Mouse (Mus musculus): ENCODE results near the gene Ppp2r5d. TPM values are rescaled to one million over a fixed set of nuclear protein-coding genes. Genes with fewer than 3 reads are reported as not detected.

Ppp2r5d gene
- polyA plus RNA-seq, 1 experiment from 2014 or later: 100 TPM

- H3K9me3 ChIP-seq: no peaks in the 10 kb centered on the region
- H3K9ac ChIP-seq: no peak overlapping the region
- no peak overlapping the region for H3K27ac ChIP-seq
- H3K36me3 ChIP-seq: peaks cover 42% of the 10 kb centered on the region
- no peak overlapping the region for H3K4me2 ChIP-seq
- no peak for ATAC-seq (ENCODE audit: insufficient number of reproducible peaks, insufficient read depth, low FRiP score, low TSS enrichment, low read depth)
- H3K27me3 ChIP-seq: 0 out of 2 replicates have a peak, but pooled peaks cover under 1% of the 10 kb centered on the region
- 86% methylated on average over 7 of the region's 7 CpGs for WGBS
- no peak overlapping the region for H3K4me3 ChIP-seq
- H3K4me1 ChIP-seq: no peaks in the 10 kb centered on the region
Observed at GRCm38 (mm10) chr17:46735287-46735686, 30.4 kb upstream of the Ppp2r5d start.

GRCm38 (mm10) chr17:46734055-46734454 lies 29.1 kb upstream of the Ppp2r5d start:
- ATAC-seq (ENCODE audit: insufficient number of reproducible peaks, insufficient read depth, low FRiP score, low TSS enrichment, low read depth): no peak
- Histone ChIP-seq H3K36me3 (peaks cover 40% of the 10 kb centered on the region), H3K9ac (no peak overlapping the region), H3K4me3 (no peak overlapping the region), H3K4me1 (no peaks in the 10 kb centered on the region), H3K4me2 (no peak overlapping the region), H3K27me3 (peaks cover 10% of the 10 kb centered on the region), H3K9me3 (no peaks in the 10 kb centered on the region), H3K27ac (no peak overlapping the region)
- WGBS: 92% methylated on average over 3 of the region's 3 CpGs

GRCm38 (mm10) chr17:46728904-46729318 lies 24.0 kb upstream of the Ppp2r5d start, which contains the start of gene Gnmt:
TSS of gene Gnmt (minus strand) at chr17:46729168.
- H3K4me3 ChIP-seq: peak within 1 kb of the TSS; percentile 14

GRCm38 (mm10) chr17:46728496-46728895 lies 23.6 kb upstream of the Ppp2r5d start:
- Histone ChIP-seq H3K4me1 (peaks cover 6% of the 10 kb centered on the region; the same call in 1 of the 2 replicates), H3K27me3 (peaks cover 24% of the 10 kb centered on the region), H3K27ac (no peak overlapping the region), H3K4me2 (peak overlapping the region; percentile 49), H3K9ac (0 out of 2 replicates have a peak overlapping the region, but pooled peaks have one; percentile 53), H3K9me3 (no peaks in the 10 kb centered on the region), H3K4me3 (peak overlapping the region; percentile 14), H3K36me3 (peaks cover 28% of the 10 kb centered on the region)
- WGBS: 44% methylated on average over 11 of the region's 11 CpGs
- no peak for ATAC-seq (ENCODE audit: insufficient number of reproducible peaks, insufficient read depth, low FRiP score, low TSS enrichment, low read depth)

More at GRCm38 (mm10) chr17:46728904-46729318, 24.0 kb upstream of the Ppp2r5d start, which contains the start of gene Gnmt:
- Histone ChIP-seq H3K9ac (0 out of 2 replicates have a peak within 1 kb of the TSS, but pooled peaks have one; percentile 53), H3K4me1 (peaks cover 6% of the 10 kb centered on the region; the same call in 1 of the 2 replicates), H3K9me3 (no peaks in the 10 kb centered on the region), H3K36me3 (peaks cover 24% of the 10 kb centered on the region), H3K4me2 (peak within 1 kb of the TSS; percentile 49), H3K27ac (no peak within 1 kb of the TSS), H3K27me3 (peaks cover 24% of the 10 kb centered on the region)
- WGBS: 16% methylated on average over 24 of the region's 24 CpGs
- ATAC-seq (ENCODE audit: insufficient number of reproducible peaks, insufficient read depth, low FRiP score, low TSS enrichment, low read depth): no peak

GRCm38 (mm10) chr17:46728021-46728420 lies 23.1 kb upstream of the Ppp2r5d start:
- Histone ChIP-seq H3K4me2 (no peak overlapping the region), H3K27ac (no peak overlapping the region), H3K27me3 (peaks cover 24% of the 10 kb centered on the region), H3K36me3 (peaks cover 33% of the 10 kb centered on the region), H3K4me1 (peaks cover 6% of the 10 kb centered on the region; the same call in 1 of the 2 replicates), H3K9ac (no peak overlapping the region), H3K4me3 (no peak overlapping the region), H3K9me3 (no peaks in the 10 kb centered on the region)
- WGBS: 29% methylated on average over 6 of the region's 6 CpGs
- no peak for ATAC-seq (ENCODE audit: insufficient number of reproducible peaks, insufficient read depth, low FRiP score, low TSS enrichment, low read depth)

GRCm38 (mm10) chr17:46727271-46727670 lies 22.4 kb upstream of the Ppp2r5d start:
- WGBS: 89% methylated on average over 11 of the region's 11 CpGs
- no peak for ATAC-seq (ENCODE audit: insufficient number of reproducible peaks, insufficient read depth, low FRiP score, low TSS enrichment, low read depth)
- Histone ChIP-seq H3K4me1 (peaks cover 6% of the 10 kb centered on the region; the same call in 1 of the 2 replicates), H3K27ac (no peak overlapping the region), H3K4me2 (no peak overlapping the region), H3K27me3 (peaks cover 24% of the 10 kb centered on the region), H3K36me3 (peaks cover 38% of the 10 kb centered on the region), H3K9me3 (no peaks in the 10 kb centered on the region), H3K9ac (no peak overlapping the region), H3K4me3 (no peak overlapping the region)

GRCm38 (mm10) chr17:46725731-46726645 lies 21.1 kb upstream of the Ppp2r5d start:
- peaks cover 50% of the 10 kb centered on the region for H3K36me3 ChIP-seq
- 92% methylated on average over 26 of the region's 26 CpGs for WGBS
- H3K4me3 ChIP-seq: no peak overlapping the region
- peaks cover 6% of the 10 kb centered on the region; the same call in 1 of the 2 replicates for H3K4me1 ChIP-seq
- no peak for ATAC-seq (ENCODE audit: insufficient number of reproducible peaks, insufficient read depth, low FRiP score, low TSS enrichment, low read depth)
- H3K27ac ChIP-seq: no peak overlapping the region
- H3K4me2 ChIP-seq: no peak overlapping the region
- peaks cover 24% of the 10 kb centered on the region for H3K27me3 ChIP-seq
- H3K9me3 ChIP-seq: no peaks in the 10 kb centered on the region
- no peak overlapping the region for H3K9ac ChIP-seq

GRCm38 (mm10) chr17:46725273-46725672 lies 20.4 kb upstream of the Ppp2r5d start:
- no peak overlapping the region for H3K4me3 ChIP-seq
- 51% methylated on average over 9 of the region's 9 CpGs for WGBS
- no peak overlapping the region for H3K4me2 ChIP-seq
- peaks cover 58% of the 10 kb centered on the region for H3K36me3 ChIP-seq
- peaks cover 23% of the 10 kb centered on the region for H3K27me3 ChIP-seq
- peaks cover 6% of the 10 kb centered on the region; the same call in 1 of the 2 replicates for H3K4me1 ChIP-seq
- no peak overlapping the region for H3K27ac ChIP-seq
- ATAC-seq (ENCODE audit: insufficient number of reproducible peaks, insufficient read depth, low FRiP score, low TSS enrichment, low read depth): no peak
- no peaks in the 10 kb centered on the region for H3K9me3 ChIP-seq
- no peak overlapping the region for H3K9ac ChIP-seq

- no peak overlapping the region for H3K9ac ChIP-seq
- H3K36me3 ChIP-seq: peaks cover 65% of the 10 kb centered on the region
- no peak for ATAC-seq (ENCODE audit: insufficient number of reproducible peaks, insufficient read depth, low FRiP score, low TSS enrichment, low read depth)
- WGBS: 79% methylated on average over 18 of the region's 20 CpGs
- peaks cover 19% of the 10 kb centered on the region for H3K27me3 ChIP-seq
- H3K9me3 ChIP-seq: no peaks in the 10 kb centered on the region
- no peak overlapping the region for H3K27ac ChIP-seq
- peaks cover 6% of the 10 kb centered on the region; the same call in 1 of the 2 replicates for H3K4me1 ChIP-seq
- H3K4me2 ChIP-seq: no peak overlapping the region
- H3K4me3 ChIP-seq: no peak overlapping the region
Observed at GRCm38 (mm10) chr17:46724477-46725084, 19.7 kb upstream of the Ppp2r5d start.

GRCm38 (mm10) chr17:46721077-46721476 lies 16.2 kb upstream of the Ppp2r5d start:
- WGBS: 84% methylated on average over 7 of the region's 7 CpGs
- H3K9ac ChIP-seq: no peak overlapping the region; the same call in none of the 2 replicates
- no peak overlapping the region for H3K27ac ChIP-seq
- no peaks in the 10 kb centered on the region for H3K9me3 ChIP-seq
- H3K27me3 ChIP-seq: no peaks in the 10 kb centered on the region
- peaks cover 83% of the 10 kb centered on the region for H3K36me3 ChIP-seq
- H3K4me2 ChIP-seq: no peak overlapping the region
- H3K4me3 ChIP-seq: no peak overlapping the region
- H3K4me1 ChIP-seq: no peaks in the 10 kb centered on the region
- ATAC-seq (ENCODE audit: insufficient number of reproducible peaks, insufficient read depth, low FRiP score, low TSS enrichment, low read depth): no peak

GRCm38 (mm10) chr17:46714756-46715481 lies 10.0 kb upstream of the Ppp2r5d start:
- Histone ChIP-seq H3K27ac (no peak overlapping the region), H3K4me2 (no peak overlapping the region), H3K36me3 (peaks cover 51% of the 10 kb centered on the region), H3K4me1 (peaks cover 16% of the 10 kb centered on the region), H3K4me3 (no peak overlapping the region), H3K9ac (no peak overlapping the region), H3K9me3 (no peaks in the 10 kb centered on the region), H3K27me3 (no peaks in the 10 kb centered on the region)
- ATAC-seq (ENCODE audit: insufficient number of reproducible peaks, insufficient read depth, low FRiP score, low TSS enrichment, low read depth): no peak
- WGBS: 95% methylated on average over 11 of the region's 11 CpGs
